Mouse (Mus musculus) liver, adult 2 months (tissue): ENCODE results near the gene Poll.
A peak's percentile ranks its signal among the peaks of the same experiment; 100 is the strongest.

ENCODE experiments used
- CTCF ChIP-seq: fragments of 200-500 bp; IDR thresholded peaks from 2 replicates; pipeline ENCODE4 v1.5.1; 2011; ENCODE audit warnings: low read depth, low read length, control low read depth
- POLR2A ChIP-seq: fragments of 200-500 bp; IDR thresholded peaks from 2 replicates; pipeline ENCODE4 v1.6.1; 2011; ENCODE audit warnings: low read length, control low read depth; ENCODE audit not compliant: insufficient read depth; ENCODE audit errors: extremely low read depth

GRCm38 (mm10) chr19:45537505-45537904 lies 22.8 kb downstream of the Poll start:
- peak; percentile 80 for TF ChIP-seq CTCF
- TF ChIP-seq POLR2A, result no peak
